Mouse (Mus musculus) forebrain, embryonic 15.5 days (tissue): ENCODE measurements at regions not wholly inside any gene's neighbourhood (a gene's known extent, or its start where the extent isn't known, plus 50 kb on each side); places are given as distances from the start of the nearest gene placed in this dataset.
A peak's percentile ranks its signal among the peaks of the same experiment; 100 is the strongest.

Experiments
- ATAC-seq: fragments of 200-750 bp; cut with Nextera tagmentation; replicated peaks from 2 replicates; pipeline ENCODE4 v1.8.0; 2017; ENCODE audit warnings: mild to moderate bottlenecking, moderate TSS enrichment, moderate library complexity
- H3K27ac ChIP-seq: fragments of 300-500 bp; sonication (generic); replicated peaks from 2 replicates; pipeline ENCODE4 v1.5.1; 2015; ENCODE audit warnings: mild to moderate bottlenecking, inconsistent platforms
- H3K27me3 ChIP-seq: fragments of 300-500 bp; sonication (generic); 2 replicates; pipeline ENCODE4 v1.6.1; 2015; ENCODE audit warnings: inconsistent platforms
- H3K36me3 ChIP-seq: fragments of 300-500 bp; sonication (generic); 2 replicates; pipeline ENCODE4 v1.6.1; 2015; ENCODE audit warnings: mild to moderate bottlenecking, inconsistent platforms
- H3K4me1 ChIP-seq: fragments of 300-500 bp; sonication (generic); 2 replicates; pipeline ENCODE4 v1.6.1; 2015; ENCODE audit warnings: inconsistent platforms
- H3K4me2 ChIP-seq: fragments of 300-500 bp; sonication (generic); replicated peaks from 2 replicates; pipeline ENCODE4 v1.6.1; 2015; ENCODE audit warnings: mild to moderate bottlenecking, inconsistent platforms
- H3K4me3 ChIP-seq: fragments of 300-500 bp; sonication (generic); 2 replicates; pipeline ENCODE4 v1.5.1; 2015; ENCODE audit warnings: mild to moderate bottlenecking, inconsistent platforms
- H3K9ac ChIP-seq: fragments of 300-500 bp; sonication (generic); replicated peaks from 2 replicates; pipeline ENCODE4 v1.6.1; 2015; ENCODE audit warnings: mild to moderate bottlenecking, inconsistent platforms
- H3K9me3 ChIP-seq: fragments of 300-500 bp; sonication (generic); 2 replicates; pipeline ENCODE4 v1.6.1; 2016; ENCODE audit warnings: inconsistent platforms
- WGBS: fragments of 180-500 bp; shearing (Covaris S2); methylation state at CpG from one replicate; pipeline ENCODE4 v1.1.7; 2015; ENCODE audit warnings: mixed read lengths; 5-methylcytosine and 5-hydroxymethylcytosine counted together

DNA sequence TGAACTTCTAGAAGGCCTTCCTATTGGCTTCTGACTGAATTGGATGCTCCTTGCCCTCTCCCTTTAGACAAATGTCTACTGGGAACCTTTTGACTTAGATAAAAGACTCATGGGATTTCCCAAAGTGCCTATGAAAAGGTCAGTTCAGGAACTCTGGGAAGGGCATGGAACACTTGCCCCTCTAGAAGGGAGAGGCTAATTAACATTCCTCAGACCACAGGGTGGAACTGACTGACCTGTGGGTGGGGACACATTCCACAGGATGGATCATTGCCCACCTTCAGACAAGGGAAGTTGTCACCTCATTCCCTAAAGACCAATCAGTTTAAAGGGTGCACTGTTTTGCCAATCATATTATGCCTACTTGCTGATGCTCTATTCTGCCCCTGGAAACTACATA is 416.6 kb upstream of the Sox11 start:
- Histone ChIP-seq H3K9ac (no peak overlapping the region), H3K27ac (no peak overlapping the region)
- no peak for ATAC-seq

DNA sequence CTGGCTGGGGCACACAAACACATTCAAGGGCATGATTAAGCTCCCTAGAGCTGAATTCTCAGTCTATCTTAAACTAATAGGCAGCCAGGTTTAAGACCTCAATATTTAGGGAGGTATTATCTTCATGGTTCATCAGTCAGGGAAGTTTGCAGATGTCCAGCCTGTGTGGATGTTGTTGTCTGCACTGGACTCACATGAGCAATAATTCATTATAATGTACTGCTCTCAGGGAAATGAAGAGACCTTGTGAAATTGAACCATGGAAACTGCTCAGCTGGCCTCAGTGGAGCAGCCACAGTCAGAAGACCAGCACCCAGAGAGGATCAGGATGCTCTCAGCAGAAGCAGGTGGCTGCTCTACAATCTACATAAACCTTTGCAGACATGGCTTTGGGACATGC is 415.3 kb upstream of the Sox11 start:
- Histone ChIP-seq H3K4me1 (no peaks in the 10 kb centered on the region), H3K4me3 (no peak overlapping the region), H3K36me3 (no peaks in the 10 kb centered on the region), H3K9ac (no peak overlapping the region), H3K9me3 (no peaks in the 10 kb centered on the region), H3K4me2 (no peak overlapping the region), H3K27me3 (no peaks in the 10 kb centered on the region), H3K27ac (no peak overlapping the region)
- ATAC-seq, result no peak

More for the DNA sequence above, 416.6 kb upstream of the Sox11 start:
- no peak overlapping the region for H3K4me3 ChIP-seq
- no peaks in the 10 kb centered on the region for H3K4me1 ChIP-seq
- H3K4me2 ChIP-seq, result no peak overlapping the region
- no peaks in the 10 kb centered on the region for H3K9me3 ChIP-seq
- no peaks in the 10 kb centered on the region for H3K36me3 ChIP-seq
- no peaks in the 10 kb centered on the region for H3K27me3 ChIP-seq

DNA sequence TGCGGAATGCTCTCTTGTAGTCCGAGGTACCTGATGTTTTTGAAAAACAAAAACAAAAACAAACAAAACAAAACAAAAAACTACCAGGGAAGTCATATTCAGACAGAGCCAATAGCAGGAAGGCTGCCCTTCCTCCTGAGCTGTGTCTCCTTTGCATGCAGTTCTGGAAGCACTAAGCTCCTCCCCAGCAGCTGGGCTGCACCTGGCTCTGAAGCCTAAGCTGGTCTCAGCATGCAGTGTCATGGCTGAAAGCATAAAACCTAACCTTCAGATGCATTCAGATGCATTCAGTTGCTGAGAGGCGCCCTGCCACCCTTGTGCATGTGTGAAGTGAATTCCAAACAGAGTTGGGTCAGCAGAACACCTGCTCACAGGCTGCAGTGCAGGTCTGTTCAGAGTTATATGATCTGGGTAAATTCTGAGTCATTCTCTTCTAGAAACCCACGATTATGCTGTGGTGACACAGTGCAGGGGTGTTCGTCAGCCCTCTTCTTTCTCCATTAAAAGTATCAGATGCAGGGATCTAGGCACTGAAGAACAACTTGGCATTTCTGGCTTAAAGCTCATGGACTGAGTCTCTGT is 382.3 kb upstream of the Sox11 start:
- ATAC-seq, result no peak

DNA sequence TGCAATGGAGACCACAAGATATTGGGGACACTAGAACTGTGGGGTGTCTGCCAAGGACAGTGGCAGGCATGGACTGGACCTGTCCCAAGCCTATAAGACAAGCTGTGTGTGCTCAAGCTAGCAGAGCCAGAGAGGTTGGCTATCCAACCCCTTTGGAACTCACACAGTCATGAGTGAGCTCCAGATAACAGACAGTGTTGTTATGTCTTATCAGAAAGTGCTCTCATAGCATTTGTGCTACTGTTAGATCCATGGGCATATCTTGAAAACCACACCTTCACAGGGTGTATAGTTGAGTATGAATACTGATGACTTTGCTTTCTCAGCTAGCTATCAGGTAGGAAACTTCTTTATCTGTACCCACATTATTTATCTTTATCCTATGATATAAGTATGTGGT is 338.1 kb upstream of the Sox11 start:
- ATAC-seq, result no peak

More for the DNA sequence above, 382.3 kb upstream of the Sox11 start:
- H3K9me3 ChIP-seq, result no peaks in the 10 kb centered on the region
- no peak overlapping the region for H3K4me2 ChIP-seq
- H3K36me3 ChIP-seq, result no peaks in the 10 kb centered on the region
- H3K9ac ChIP-seq, result no peak overlapping the region
- no peaks in the 10 kb centered on the region for H3K4me1 ChIP-seq
- H3K4me3 ChIP-seq, result no peak overlapping the region
- no peaks in the 10 kb centered on the region for H3K27me3 ChIP-seq
- H3K27ac ChIP-seq, result no peak overlapping the region
- 62% methylated on average over 5 of the region's 5 CpGs for WGBS

DNA sequence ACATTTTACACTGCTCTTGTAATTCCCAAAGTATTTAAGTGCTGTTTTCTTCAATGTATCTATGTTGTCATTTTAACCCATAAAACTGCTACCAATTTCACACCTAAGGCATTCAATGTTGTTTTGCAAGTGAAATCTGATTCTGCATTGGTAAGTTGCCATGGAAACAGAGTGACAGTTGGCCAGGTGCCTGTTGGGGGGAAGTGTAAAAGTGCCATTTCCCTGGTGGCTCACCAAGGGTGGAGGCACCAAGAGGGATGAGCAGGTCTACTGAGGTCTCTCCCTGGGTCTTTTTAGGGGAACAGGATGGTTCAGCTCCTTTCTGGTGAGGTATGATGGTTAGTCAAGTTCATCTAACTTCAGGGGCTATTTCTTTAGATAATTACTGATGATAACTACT is 331.0 kb upstream of the Sox11 start:
- Histone ChIP-seq H3K4me1 (peaks cover 36% of the 10 kb centered on the region), H3K36me3 (no peaks in the 10 kb centered on the region)
- ATAC-seq, result no peak

More for the DNA sequence above, 338.1 kb upstream of the Sox11 start:
- Histone ChIP-seq H3K4me2 (no peak overlapping the region), H3K4me3 (no peak overlapping the region), H3K4me1 (no peaks in the 10 kb centered on the region), H3K36me3 (no peaks in the 10 kb centered on the region), H3K9ac (no peak overlapping the region), H3K9me3 (no peaks in the 10 kb centered on the region), H3K27ac (no peak overlapping the region), H3K27me3 (no peaks in the 10 kb centered on the region)

DNA sequence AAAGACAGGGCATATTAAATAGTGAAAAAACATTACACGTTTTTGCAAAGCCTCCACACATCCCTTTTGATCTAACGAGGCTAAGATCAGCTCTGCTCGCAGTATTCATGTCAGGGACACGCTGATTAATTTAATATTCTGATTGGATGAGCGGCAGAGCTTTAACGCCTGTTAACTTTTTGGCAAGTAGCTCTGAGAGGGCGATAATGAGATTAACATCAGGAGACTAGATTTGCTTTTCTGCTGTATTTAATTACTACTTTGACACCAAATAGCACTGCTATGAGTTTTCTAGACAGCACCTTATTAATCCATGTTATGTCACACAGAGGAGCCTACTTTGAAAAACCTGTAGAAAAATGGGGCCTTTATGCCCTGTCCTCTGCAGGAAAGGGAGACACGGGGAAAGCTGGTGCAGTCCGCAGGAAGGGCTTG is 328.3 kb upstream of the Sox11 start:
- Histone ChIP-seq H3K27ac (peak overlapping the region; percentile 87), H3K4me2 (0 out of 2 replicates have a peak overlapping the region, but pooled peaks have one; percentile 21), H3K9me3 (no peaks in the 10 kb centered on the region), H3K4me3 (no peak overlapping the region), H3K9ac (no peak overlapping the region), H3K4me1 (peaks cover 36% of the 10 kb centered on the region), H3K36me3 (no peaks in the 10 kb centered on the region), H3K27me3 (no peaks in the 10 kb centered on the region)
- ATAC-seq, result peak; percentile 71
- 11% methylated on average over 9 of the region's 9 CpGs for WGBS

More for the DNA sequence above, 331.0 kb upstream of the Sox11 start:
- Histone ChIP-seq H3K4me2 (no peak overlapping the region), H3K9me3 (no peaks in the 10 kb centered on the region), H3K4me3 (no peak overlapping the region), H3K9ac (no peak overlapping the region), H3K27ac (no peak overlapping the region), H3K27me3 (no peaks in the 10 kb centered on the region)

DNA sequence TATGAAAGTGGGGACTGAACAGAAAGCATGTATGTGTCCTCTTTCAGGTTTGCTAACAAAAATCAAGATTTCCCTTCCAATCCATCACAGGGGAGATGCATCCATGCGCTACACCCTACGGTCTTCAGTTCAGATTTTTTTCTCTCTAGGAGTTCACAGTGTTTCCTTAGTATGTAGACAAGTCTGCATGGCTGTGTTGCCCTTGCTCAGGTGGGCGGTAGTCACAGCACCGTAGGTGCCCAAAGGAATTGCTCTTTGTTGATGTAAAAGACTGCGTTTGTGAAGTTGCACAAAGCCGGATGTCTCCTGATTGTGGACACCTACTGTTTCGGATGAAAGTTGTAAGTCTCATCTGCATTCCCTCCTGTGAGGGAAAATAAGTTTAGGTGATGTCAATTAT is 327.8 kb upstream of the Sox11 start:
- no peaks in the 10 kb centered on the region for H3K27me3 ChIP-seq
- H3K4me1 ChIP-seq, result peaks cover 36% of the 10 kb centered on the region
- H3K9me3 ChIP-seq, result no peaks in the 10 kb centered on the region
- no peak overlapping the region for H3K4me3 ChIP-seq
- H3K4me2 ChIP-seq, result peak overlapping the region; percentile 21; the same call in 1 of the 2 replicates
- peak; percentile 44; the same call in 1 of the 2 replicates for ATAC-seq
- no peak overlapping the region for H3K9ac ChIP-seq
- H3K27ac ChIP-seq, result peak overlapping the region; percentile 87
- 33% methylated on average over 7 of the region's 7 CpGs for WGBS
- H3K36me3 ChIP-seq, result no peaks in the 10 kb centered on the region

DNA sequence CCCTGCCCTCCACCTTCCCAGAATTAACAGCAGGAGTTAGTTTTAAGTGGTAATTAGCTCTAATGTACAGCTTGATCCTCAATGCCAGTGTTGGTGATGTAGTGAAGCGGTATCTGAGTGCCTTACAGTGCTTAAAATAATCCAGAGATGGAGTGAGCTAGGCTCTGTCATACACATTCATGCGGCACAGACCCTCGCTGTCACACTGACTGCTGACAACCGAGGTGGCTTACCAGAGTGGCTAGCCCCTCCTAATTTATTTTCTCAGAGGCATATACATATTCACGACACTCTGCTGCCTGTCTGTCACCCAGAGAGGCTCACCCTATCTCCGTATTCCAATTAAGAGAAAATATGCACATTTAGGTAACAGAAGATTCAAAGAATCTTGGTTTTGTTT is 327.2 kb upstream of the Sox11 start:
- peak overlapping the region; percentile 87 for H3K27ac ChIP-seq
- no peak overlapping the region for H3K4me2 ChIP-seq

DNA sequence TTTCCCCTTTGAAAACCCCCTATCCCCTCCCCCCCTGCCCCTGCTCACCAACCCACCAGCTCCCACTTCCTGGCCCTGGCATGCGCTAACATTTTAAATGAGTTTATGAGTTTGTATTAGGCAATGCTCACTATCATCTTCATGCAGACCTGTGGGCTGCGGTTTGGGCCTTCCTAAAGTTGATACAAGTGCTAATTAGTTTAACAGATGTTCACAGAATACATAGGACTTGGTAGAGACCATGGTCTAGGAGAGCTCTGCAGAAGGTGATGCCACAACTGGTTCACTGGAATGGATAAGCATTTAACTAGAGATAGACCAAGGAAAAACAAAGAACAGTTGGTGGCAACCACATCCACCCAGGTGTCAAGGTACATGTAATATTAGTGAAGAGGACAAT is 324.1 kb upstream of the Sox11 start:
- no peak overlapping the region for H3K9ac ChIP-seq
- no peak overlapping the region for H3K4me2 ChIP-seq
- H3K27ac ChIP-seq, result no peak overlapping the region
- H3K36me3 ChIP-seq, result no peaks in the 10 kb centered on the region
- no peaks in the 10 kb centered on the region for H3K27me3 ChIP-seq
- H3K9me3 ChIP-seq, result no peaks in the 10 kb centered on the region
- ATAC-seq, result no peak
- 90% methylated on average over 2 of the region's 2 CpGs for WGBS
- no peak overlapping the region for H3K4me3 ChIP-seq
- peaks cover 23% of the 10 kb centered on the region for H3K4me1 ChIP-seq

More for the DNA sequence above, 327.2 kb upstream of the Sox11 start:
- 14% methylated on average over 6 of the region's 6 CpGs for WGBS
- no peaks in the 10 kb centered on the region for H3K27me3 ChIP-seq
- H3K36me3 ChIP-seq, result no peaks in the 10 kb centered on the region
- no peak overlapping the region for H3K9ac ChIP-seq
- H3K9me3 ChIP-seq, result no peaks in the 10 kb centered on the region
- ATAC-seq, result peak; percentile 93
- no peak overlapping the region for H3K4me3 ChIP-seq
- H3K4me1 ChIP-seq, result peaks cover 36% of the 10 kb centered on the region

DNA sequence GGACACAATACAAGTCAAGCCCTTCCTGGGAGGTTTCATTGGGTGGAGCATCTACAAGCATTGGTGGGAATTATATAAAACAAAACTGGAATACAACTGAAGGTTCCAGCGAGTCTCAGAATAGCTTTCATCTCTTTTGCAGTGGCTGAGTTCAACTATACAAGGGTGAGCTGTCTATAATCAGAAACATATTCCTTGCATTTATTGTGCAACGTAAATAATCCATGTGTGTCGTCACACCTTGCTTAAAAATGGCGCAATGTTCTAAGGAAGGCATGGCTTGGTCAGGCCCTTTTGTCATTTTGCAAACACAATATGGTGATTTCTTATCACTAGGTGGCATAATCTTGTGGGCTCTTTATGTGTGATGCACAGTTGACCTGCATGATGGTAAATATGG is 320.8 kb upstream of the Sox11 start:
- H3K27ac ChIP-seq, result no peak overlapping the region
- no peak overlapping the region for H3K4me2 ChIP-seq
- WGBS, result 94% methylated on average over 4 of the region's 4 CpGs
- H3K9ac ChIP-seq, result no peak overlapping the region
- no peak overlapping the region for H3K4me3 ChIP-seq
- peaks cover under 1% of the 10 kb centered on the region; the same call in 1 of the 2 replicates for H3K4me1 ChIP-seq
- H3K27me3 ChIP-seq, result no peaks in the 10 kb centered on the region
- H3K36me3 ChIP-seq, result no peaks in the 10 kb centered on the region
- ATAC-seq, result no peak
- no peaks in the 10 kb centered on the region for H3K9me3 ChIP-seq

DNA sequence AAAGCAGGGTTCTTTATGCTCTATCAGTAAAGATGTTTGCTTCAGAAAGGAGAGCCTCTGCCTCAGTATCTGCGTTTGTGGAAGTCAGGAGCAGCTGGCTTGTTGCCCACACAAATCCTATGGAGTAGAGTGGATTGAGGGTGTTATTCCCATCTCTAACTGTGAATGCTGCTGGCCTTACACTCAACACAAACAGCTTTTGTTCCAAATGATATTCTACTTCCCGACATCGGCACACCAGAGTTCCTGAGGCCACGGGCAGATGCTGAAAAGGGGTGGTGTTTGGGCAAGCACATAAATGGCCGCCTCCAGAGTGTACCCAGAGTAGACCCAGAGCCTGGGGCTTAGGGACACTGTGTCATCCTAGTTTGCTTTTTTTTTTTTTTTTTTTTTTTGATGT is 320.3 kb upstream of the Sox11 start:
- Histone ChIP-seq H3K4me2 (no peak overlapping the region), H3K4me1 (peaks cover 5% of the 10 kb centered on the region; the same call in 1 of the 2 replicates), H3K4me3 (no peak overlapping the region), H3K27me3 (no peaks in the 10 kb centered on the region), H3K9me3 (no peaks in the 10 kb centered on the region), H3K27ac (no peak overlapping the region), H3K36me3 (no peaks in the 10 kb centered on the region), H3K9ac (no peak overlapping the region)
- 82% methylated on average over 5 of the region's 5 CpGs for WGBS
- ATAC-seq, result no peak

DNA sequence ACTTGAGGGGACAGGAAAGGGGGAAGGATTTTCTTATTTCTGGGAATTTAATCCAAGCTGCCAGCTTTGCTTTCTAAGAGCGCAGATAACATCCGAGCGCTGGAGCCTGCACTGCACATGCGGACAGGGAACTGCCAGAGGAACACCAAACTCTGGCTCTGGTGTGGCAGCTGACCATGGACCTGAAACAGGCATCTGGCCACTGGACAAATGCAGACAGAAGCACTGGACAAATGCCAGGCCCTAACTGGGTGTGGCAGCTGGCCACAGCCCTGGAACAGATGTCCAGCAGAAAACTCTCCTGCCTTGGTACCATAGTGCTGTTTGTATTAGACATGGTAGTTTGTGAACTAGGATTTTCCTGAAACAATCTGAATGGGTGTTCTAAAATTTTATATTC is 315.2 kb upstream of the Sox11 start:
- no peaks in the 10 kb centered on the region for H3K36me3 ChIP-seq
- no peak overlapping the region for H3K4me3 ChIP-seq
- 68% methylated on average over 4 of the region's 4 CpGs for WGBS
- H3K9me3 ChIP-seq, result no peaks in the 10 kb centered on the region
- H3K4me1 ChIP-seq, result peaks cover 16% of the 10 kb centered on the region; the same call in 1 of the 2 replicates
- no peak overlapping the region for H3K4me2 ChIP-seq
- no peaks in the 10 kb centered on the region for H3K27me3 ChIP-seq
- H3K27ac ChIP-seq, result peak overlapping the region; percentile 29
- ATAC-seq, result no peak
- no peak overlapping the region for H3K9ac ChIP-seq

DNA sequence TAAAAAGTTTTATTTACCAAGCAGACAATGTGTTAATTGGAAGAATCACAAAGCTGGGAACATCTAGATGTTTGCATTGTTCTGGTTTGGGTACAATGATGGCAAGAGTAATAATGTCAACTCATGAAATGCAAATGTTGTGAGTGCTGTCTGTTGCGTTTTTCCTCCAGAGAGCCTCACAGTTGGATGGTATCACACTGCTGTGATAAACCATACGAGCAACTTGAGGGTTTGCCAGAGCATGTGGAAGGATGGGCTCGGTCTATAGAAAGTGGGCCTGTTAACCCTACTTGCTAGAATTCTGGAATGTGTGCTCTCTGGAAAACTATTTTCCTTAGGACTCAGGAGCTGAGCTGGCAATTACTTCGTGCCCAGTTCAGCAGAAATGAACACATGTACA is 311.2 kb upstream of the Sox11 start:
- WGBS, result 56% methylated on average over 4 of the region's 4 CpGs
- Histone ChIP-seq H3K4me3 (no peak overlapping the region), H3K36me3 (no peaks in the 10 kb centered on the region), H3K4me1 (peaks cover 16% of the 10 kb centered on the region; the same call in 1 of the 2 replicates), H3K9ac (no peak overlapping the region), H3K27ac (no peak overlapping the region), H3K9me3 (no peaks in the 10 kb centered on the region), H3K4me2 (no peak overlapping the region), H3K27me3 (no peaks in the 10 kb centered on the region)
- ATAC-seq, result no peak
